ENCODE assay signal across 8 mouse cellular contexts in genomic region chr5:123015915-123016314, GRCm38 (mm10). TPM values are rescaled to one million over a fixed set of nuclear protein-coding genes. Genes with fewer than 3 reads are reported as not detected.
DNase-seq lines count a peak whose midpoint lies in the region; ATAC-seq and TF ChIP-seq lines count a peak whose summit lies in the region.

No protein-coding gene starts in this region.

- H3K36me3 ChIP-seq in kidney, postnatal 0 days (ENCODE audit: insufficient read depth, low read length) = no peaks in the 10 kb centered on the region
- peaks cover 5% of the 10 kb centered on the region; the same call in 1 of the 2 replicates for H3K36me3 ChIP-seq in intestine, postnatal 0 days (ENCODE audit: control insufficient read depth, insufficient read depth)
- no peaks in the 10 kb centered on the region for H3K36me3 ChIP-seq in midbrain, embryonic 15.5 days (replicated peaks)

- peak overlapping the region; percentile 97 for H3K27ac ChIP-seq in kidney, postnatal 0 days
- H3K27ac ChIP-seq in intestine, postnatal 0 days (ENCODE audit: low read depth, low read length) = peak overlapping the region; percentile 98
- H3K27ac ChIP-seq in midbrain, embryonic 15.5 days = peak overlapping the region; percentile 93

- peak overlapping the region; percentile 82 for H3K4me3 ChIP-seq in kidney, postnatal 0 days (replicated peaks; ENCODE audit: low read depth, low read length)
- H3K4me3 ChIP-seq in intestine, postnatal 0 days (ENCODE audit: low read depth, low read length) = peak overlapping the region; percentile 78
- H3K4me3 ChIP-seq in midbrain, embryonic 15.5 days = peak overlapping the region; percentile 56

- H3K4me2 ChIP-seq in kidney, postnatal 0 days (ENCODE audit: low read length) = peak overlapping the region; percentile 85
- peak overlapping the region; percentile 67 for H3K4me2 ChIP-seq in intestine, postnatal 0 days (replicated peaks; ENCODE audit: low read depth)
- peak overlapping the region; percentile 67 for H3K4me2 ChIP-seq in midbrain, embryonic 15.5 days

- H3K27me3 ChIP-seq in kidney, postnatal 0 days (ENCODE audit: insufficient read depth, low read length) = no peaks in the 10 kb centered on the region
- H3K27me3 ChIP-seq in intestine, postnatal 0 days (replicated peaks; ENCODE audit: control insufficient read depth, insufficient read depth, low read length) = no peaks in the 10 kb centered on the region
- no peaks in the 10 kb centered on the region for H3K27me3 ChIP-seq in midbrain, embryonic 15.5 days (replicated peaks)

- no peak for TF ChIP-seq CTCF in kidney, postnatal 0 days (IDR thresholded peaks at IDR 0.05; ENCODE audit: low read depth)
- TF ChIP-seq CTCF in intestine, postnatal 0 days (IDR thresholded peaks at IDR 0.05; ENCODE audit: low read depth) = no peak

- H3K9ac ChIP-seq in kidney, postnatal 0 days (ENCODE audit: low read depth, low read length) = peak overlapping the region; percentile 89; the same call in 1 of the 2 replicates
- H3K9ac ChIP-seq in intestine, postnatal 0 days (ENCODE audit: low read depth, low read length) = peak overlapping the region; percentile 80; the same call in 1 of the 2 replicates
- peak overlapping the region; percentile 66; the same call in 1 of the 2 replicates for H3K9ac ChIP-seq in midbrain, embryonic 15.5 days

- DNase-seq in kidney, postnatal 0 days (ENCODE audit: low spot score) = peak; percentile 40
- no peak for DNase-seq in kidney, adult 18-20 months
- DNase-seq in brain, adult 2 months (ENCODE audit: low read depth, low spot score) = peak; percentile 58
- DNase-seq in cerebellum, adult 11 months = no peak
- DNase-seq in ovary, postnatal 14 days (ENCODE audit: low spot score) = no peak
- DNase-seq in layer of hippocampus, postnatal 14 days (ENCODE audit: low spot score in 2 of 2) = no peak

- no peak for ATAC-seq in kidney, postnatal 0 days (replicated peaks; ENCODE audit: low FRiP score, low read depth)
- ATAC-seq in intestine, postnatal 0 days = no peak
- ATAC-seq in midbrain, embryonic 15.5 days (replicated peaks) = no peak

- peaks cover 9% of the 10 kb centered on the region for H3K4me1 ChIP-seq in kidney, postnatal 0 days (replicated peaks; ENCODE audit: insufficient read depth, low read length)
- 0 out of 2 replicates have a peak, but pooled peaks cover 4% of the 10 kb centered on the region for H3K4me1 ChIP-seq in intestine, postnatal 0 days (replicated peaks; ENCODE audit: control insufficient read depth, insufficient read depth, low read length)
- H3K4me1 ChIP-seq in midbrain, embryonic 15.5 days = peaks cover 37% of the 10 kb centered on the region

- no peaks in the 10 kb centered on the region for H3K9me3 ChIP-seq in kidney, postnatal 0 days (replicated peaks; ENCODE audit: low read length)
- H3K9me3 ChIP-seq in intestine, postnatal 0 days (ENCODE audit: control insufficient read depth) = no peaks in the 10 kb centered on the region
- H3K9me3 ChIP-seq in midbrain, embryonic 15.5 days = no peaks in the 10 kb centered on the region

- WGBS in kidney, postnatal 0 days = 11% methylated on average over 8 of the region's 8 CpGs
- 12% methylated on average over 8 of the region's 8 CpGs for WGBS in intestine, postnatal 0 days
- 18% methylated on average over 8 of the region's 8 CpGs for WGBS in midbrain, embryonic 15.5 days

RNA-seq across cellular contexts. Expression of gene Orai1, which starts 1.0 kb away (rescaled TPM):
- 22.5 and 23.4 TPM in 2 replicates for polyA plus RNA-seq in kidney, postnatal 0 days (2015; fragmentation: Nextera tagmentation; extraction: Ambion mirVana)
- polyA plus RNA-seq in intestine, postnatal 0 days (2015; fragmentation: Nextera tagmentation; extraction: Ambion mirVana) = 36.8 and 42.5 TPM in 2 replicates
- 11.6 and 13.6 TPM in 2 replicates for polyA plus RNA-seq in midbrain, embryonic 15.5 days (2015; fragmentation: Nextera tagmentation; extraction: Ambion mirVana)
- total RNA-seq in layer of hippocampus, postnatal 14 days (2021) = 10 to 100 TPM; 15.1 to 16.2 TPM

RNA-seq across cellular contexts. Expression of gene Kdm2b, which starts 26.3 kb away (rescaled TPM):
- polyA plus RNA-seq in kidney, postnatal 0 days (2015; fragmentation: Nextera tagmentation; extraction: Ambion mirVana) = 62.5 and 66.1 TPM in 2 replicates
- polyA plus RNA-seq in intestine, postnatal 0 days (2015; fragmentation: Nextera tagmentation; extraction: Ambion mirVana) = 7.6 and 8.6 TPM in 2 replicates
- 115 and 123 TPM in 2 replicates for polyA plus RNA-seq in midbrain, embryonic 15.5 days (2015; fragmentation: Nextera tagmentation; extraction: Ambion mirVana)
- total RNA-seq in layer of hippocampus, postnatal 14 days (2021) = 10 to 100 TPM; 41.3 to 54.5 TPM

RNA-seq across cellular contexts. Expression of gene Morn3, which starts 30.9 kb away (rescaled TPM):
- 0.46 TPM in 1 of 2 replicates, not detected in the other for polyA plus RNA-seq in kidney, postnatal 0 days (2015; fragmentation: Nextera tagmentation; extraction: Ambion mirVana)
- 0.43 TPM in 1 of 2 replicates, not detected in the other for polyA plus RNA-seq in intestine, postnatal 0 days (2015; fragmentation: Nextera tagmentation; extraction: Ambion mirVana)
- 1.5 TPM in 1 of 2 replicates, not detected in the other for polyA plus RNA-seq in midbrain, embryonic 15.5 days (2015; fragmentation: Nextera tagmentation; extraction: Ambion mirVana)
- under 1 TPM; 0.62 to 0.79 TPM for total RNA-seq in layer of hippocampus, postnatal 14 days (2021)

RNA-seq across cellular contexts. Expression of gene Tmem120b, which starts 52.3 kb away (rescaled TPM):
- polyA plus RNA-seq in kidney, postnatal 0 days (2015; fragmentation: Nextera tagmentation; extraction: Ambion mirVana) = 12.5 and 12.6 TPM in 2 replicates
- 3.2 and 4.2 TPM in 2 replicates for polyA plus RNA-seq in intestine, postnatal 0 days (2015; fragmentation: Nextera tagmentation; extraction: Ambion mirVana)
- 17.1 and 23.3 TPM in 2 replicates for polyA plus RNA-seq in midbrain, embryonic 15.5 days (2015; fragmentation: Nextera tagmentation; extraction: Ambion mirVana)
- 10 to 100 TPM; 20.1 to 20.3 TPM for total RNA-seq in layer of hippocampus, postnatal 14 days (2021)

Comparison
In these comparisons a context has a peak if more than half of its experiments do, and no peak if none do; other contexts are left out.
1. DNase-seq: peak in kidney, postnatal 0 days (single experiment) and brain, adult 2 months (single experiment); none in kidney, adult 18-20 months (single experiment), cerebellum, adult 11 months (single experiment), ovary, postnatal 14 days (single experiment) and layer of hippocampus, postnatal 14 days (0 of 2).
2. Peak in every context shown above with its lines, with median percentiles within 50 percentile points of each other: H3K27ac ChIP-seq, H3K4me2 ChIP-seq, H3K4me3 ChIP-seq and H3K9ac ChIP-seq.